Mouse (Mus musculus) cortical plate, adult 2 months (tissue): ENCODE measurements around the gene Frs2.

Source experiments
- CTCF ChIP-seq: fragments of 200-500 bp; IDR thresholded peaks from 2 replicates; pipeline ENCODE4 v1.5.1; 2011; ENCODE audit warnings: mild to moderate bottlenecking, control low read depth, low read length; ENCODE audit not compliant: insufficient read depth; ENCODE audit errors: extremely low read depth
- POLR2A ChIP-seq: fragments of 200-500 bp; IDR thresholded peaks from 2 replicates; pipeline ENCODE4 v1.6.1; 2011; ENCODE audit warnings: mild to moderate bottlenecking, low read length, control low read depth; ENCODE audit not compliant: insufficient read depth; ENCODE audit errors: extremely low read depth

DNA sequence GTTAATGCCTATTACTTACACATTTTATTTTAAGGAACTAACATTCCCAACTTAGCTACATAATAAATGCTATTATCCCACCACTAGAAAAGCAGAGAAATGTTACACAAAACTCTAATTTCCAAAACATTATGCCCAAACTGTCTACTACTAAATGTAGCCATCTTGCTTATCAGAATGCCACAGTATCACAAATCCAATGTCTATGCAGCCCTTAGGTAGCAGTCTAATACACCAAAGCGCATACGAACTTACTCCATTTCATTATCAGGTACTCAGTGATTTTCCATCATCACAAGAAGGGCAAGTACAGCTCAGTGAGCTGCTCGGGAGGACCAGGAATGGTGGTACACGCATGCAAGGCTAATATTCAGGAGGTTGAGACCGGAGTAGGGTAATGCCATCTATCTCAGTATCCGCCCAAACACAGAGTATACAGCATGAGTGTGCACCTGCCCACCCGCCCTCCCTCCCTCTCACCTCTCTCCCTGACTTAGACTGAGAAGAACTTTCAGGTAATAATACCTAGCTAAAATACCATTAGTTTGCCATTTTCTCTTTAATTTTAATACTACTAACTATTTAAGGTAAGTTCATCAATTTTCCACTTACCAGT lies 28.2 kb downstream of the Frs2 start:
- no peak for TF ChIP-seq CTCF
- TF ChIP-seq POLR2A: no peak
